Mouse (Mus musculus): ENCODE measurements around the gene Tspan18. TPM values are rescaled to one million over a fixed set of nuclear protein-coding genes. Genes with fewer than 3 reads are reported as not detected.

Gene Tspan18
- 28.0 and 38.2 TPM in 2 replicates for polyA plus RNA-seq (2012; rRNA removed)

GRCm38 (mm10) chr2:93333817-93334731 lies at the start of gene Tspan18:
TSS of gene Tspan18 (minus strand) at chr2:93334505.

GRCm38 (mm10) chr2:93187323-93187996 lies 146.8 kb downstream of the Tspan18 start, which contains the start of gene Trp53i11:
TSS of gene Trp53i11 (plus strand) at chr2:93187548.

Other genes starting within 250 kb of the Tspan18 start
- 111 and 123 TPM in 2 replicates for gene Trp53i11, start 147.0 kb downstream of the Tspan18 start, polyA plus RNA-seq (2012; rRNA removed)
- 11.0 and 16.5 TPM in 2 replicates for gene Cd82, start 128.6 kb upstream of the Tspan18 start, polyA plus RNA-seq (2012; rRNA removed)
- gene Gm10803, start 226.1 kb upstream of the Tspan18 start, polyA plus RNA-seq (2012; rRNA removed), result not detected in 2 replicates

All from central nervous system, embryonic 11.5 days (tissue).